ENCODE assay signal across 24 mouse cellular contexts in genomic region chr6:15777070-15777469, GRCm38 (mm10). TPM values are rescaled to one million over a fixed set of nuclear protein-coding genes. Genes with fewer than 3 reads are reported as not detected.
A peak's percentile ranks its signal among the peaks of the same experiment; 100 is the strongest.
DNase-seq lines count a peak whose midpoint lies in the region; ATAC-seq and TF ChIP-seq lines count a peak whose summit lies in the region.
"Had no signal": no experiment of that assay in that cellular context is flagged by ENCODE, and none has a peak within 500 bp of the region (broad histone marks: within the 10 kb centered on the region; RNA-seq: fewer than 3 reads in every experiment).

No protein-coding gene starts in this region.

- ATAC-seq in heart, embryonic 12.5 days (ENCODE audit: insufficient number of reproducible peaks, low FRiP score), result no peak
- peak; percentile 37; the same call in 1 of the 2 replicates for ATAC-seq in lung, postnatal 0 days
- ATAC-seq: CD4-positive, CD25-positive, alpha-beta regulatory T cell, adult 4 months; forebrain, embryonic 16.5 days; hindbrain, embryonic 16.5 days; midbrain, embryonic 15.5 days had no signal

- no peak overlapping the region for H3K9ac ChIP-seq in heart, adult 2 months (ENCODE audit: low read depth, low read length)
- H3K9ac ChIP-seq in heart, embryonic 12.5 days, result no peak overlapping the region
- no peak overlapping the region for H3K9ac ChIP-seq in lung, postnatal 0 days (replicated peaks; ENCODE audit: low read depth)
- H3K9ac ChIP-seq: limb, embryonic 15.5 days; liver, embryonic 13.5 days; midbrain, embryonic 15.5 days; neural tube, embryonic 15.5 days; stomach, embryonic 15.5 days had no signal

- peak; percentile 71; the same call in 1 of the 2 replicates for TF ChIP-seq EP300 in heart, adult 2 months (IDR thresholded peaks at IDR 0.05; ENCODE audit: insufficient read depth, low read depth, low read length)
- TF ChIP-seq EP300 in lung, postnatal 0 days (IDR thresholded peaks at IDR 0.05), result peak; percentile 37

- intact Hi-C loops in heart, adult 2 months (cut with DNase I), result no loop called here

- H3K4me1 ChIP-seq in heart, adult 2 months (ENCODE audit: control insufficient read depth, insufficient read depth, low read length), result peaks cover 7% of the 10 kb centered on the region
- H3K4me1 ChIP-seq in heart, embryonic 12.5 days (replicated peaks), result 0 out of 2 replicates have a peak, but pooled peaks cover 4% of the 10 kb centered on the region
- no peaks in the 10 kb centered on the region for H3K4me1 ChIP-seq in kidney, adult 2 months (ENCODE audit: control insufficient read depth, insufficient read depth, low read length)
- no peaks in the 10 kb centered on the region for H3K4me1 ChIP-seq in lung, postnatal 0 days (ENCODE audit: insufficient read depth, low read depth, low read length)
- H3K4me1 ChIP-seq in lung, adult 2 months (ENCODE audit: control insufficient read depth, insufficient read depth, low read length), result peaks cover 7% of the 10 kb centered on the region
- H3K4me1 ChIP-seq: limb, embryonic 10.5 days; limb, embryonic 15.5 days; liver, embryonic 13.5 days; midbrain, embryonic 15.5 days; neural tube, embryonic 15.5 days; stomach, embryonic 15.5 days had no signal

- no peak overlapping the region for H3K4me3 ChIP-seq in heart, adult 2 months
- H3K4me3 ChIP-seq in heart, embryonic 12.5 days, result no peak overlapping the region
- no peak overlapping the region for H3K4me3 ChIP-seq in kidney, adult 2 months (ENCODE audit: insufficient read depth, low read depth, low read length)
- no peak overlapping the region for H3K4me3 ChIP-seq in lung, postnatal 0 days (ENCODE audit: low read depth, low read length)
- no peak overlapping the region for H3K4me3 ChIP-seq in lung, adult 2 months (replicated peaks; ENCODE audit: extremely low read depth, low read depth, low read length)
- H3K4me3 ChIP-seq: erythroblast, embryonic 14.5 days; limb, embryonic 10.5 days; limb, embryonic 15.5 days; liver, embryonic 13.5 days; midbrain, embryonic 15.5 days; neural tube, embryonic 15.5 days; stomach, embryonic 15.5 days had no signal

- no peak for TF ChIP-seq CTCF in heart, adult 2 months (IDR thresholded peaks at IDR 0.05)
- TF ChIP-seq CTCF in kidney, adult 2 months (conservative IDR thresholded peaks at IDR 0.05; ENCODE audit: insufficient read depth, insufficient read length, low read depth, low read length), result no peak
- no peak for TF ChIP-seq CTCF in lung, postnatal 0 days (IDR thresholded peaks at IDR 0.05)
- TF ChIP-seq CTCF in lung, adult 2 months (IDR thresholded peaks at IDR 0.05; ENCODE audit: insufficient read depth, low read length), result no peak

- peak overlapping the region; percentile 79 for H3K27ac ChIP-seq in heart, adult 2 months
- H3K27ac ChIP-seq in heart, embryonic 12.5 days (ENCODE audit: poor library complexity, severe bottlenecking), result no peak overlapping the region
- H3K27ac ChIP-seq in kidney, adult 2 months (ENCODE audit: insufficient read depth, low read depth, low read length), result no peak overlapping the region
- H3K27ac ChIP-seq in lung, postnatal 0 days (ENCODE audit: low read length), result no peak overlapping the region
- H3K27ac ChIP-seq: limb, embryonic 10.5 days; limb, embryonic 15.5 days; liver, embryonic 13.5 days; midbrain, embryonic 15.5 days; neural tube, embryonic 15.5 days; stomach, embryonic 15.5 days had no signal

- 48% methylated on average over 3 of the region's 3 CpGs for WGBS in heart, adult 2 months
- 65% methylated on average over 3 of the region's 3 CpGs for WGBS in heart, embryonic 12.5 days
- 83% methylated on average over 3 of the region's 3 CpGs for WGBS in kidney, adult 2 months
- 67% methylated on average over 3 of the region's 3 CpGs for WGBS in lung, postnatal 0 days
- WGBS in lung, adult 2 months, result 50% methylated on average over 3 of the region's 3 CpGs

- H3K4me2 ChIP-seq in heart, embryonic 12.5 days, result no peak overlapping the region
- no peak overlapping the region for H3K4me2 ChIP-seq in lung, postnatal 0 days (replicated peaks; ENCODE audit: low read depth, low read length)
- H3K4me2 ChIP-seq: limb, embryonic 15.5 days; liver, embryonic 13.5 days; midbrain, embryonic 15.5 days; neural tube, embryonic 15.5 days; stomach, embryonic 15.5 days had no signal

- peaks cover 17% of the 10 kb centered on the region for H3K36me3 ChIP-seq in heart, adult 2 months (ENCODE audit: control insufficient read depth, insufficient read depth, low read length)
- peaks cover 5% of the 10 kb centered on the region for H3K36me3 ChIP-seq in heart, embryonic 12.5 days
- no peaks in the 10 kb centered on the region; the same call in 1 of the 2 replicates for H3K36me3 ChIP-seq in kidney, adult 2 months (ENCODE audit: control insufficient read depth, insufficient read depth, low read length)
- H3K36me3 ChIP-seq in lung, postnatal 0 days (ENCODE audit: insufficient read depth, low read length), result no peaks in the 10 kb centered on the region
- H3K36me3 ChIP-seq: limb, embryonic 10.5 days; liver, embryonic 13.5 days; midbrain, embryonic 15.5 days; neural tube, embryonic 15.5 days had no signal

- H3K9me3 ChIP-seq in heart, embryonic 12.5 days (replicated peaks), result no peaks in the 10 kb centered on the region
- H3K9me3 ChIP-seq in lung, postnatal 0 days (ENCODE audit: low read length), result no peaks in the 10 kb centered on the region
- H3K9me3 ChIP-seq: limb, embryonic 10.5 days; limb, embryonic 15.5 days; liver, embryonic 13.5 days; midbrain, embryonic 15.5 days; neural tube, embryonic 15.5 days; stomach, embryonic 15.5 days had no signal

- no peak for TF ChIP-seq POLR2A in heart, adult 2 months (IDR thresholded peaks at IDR 0.05; ENCODE audit: insufficient read depth, low read depth, low read length)
- TF ChIP-seq POLR2A in kidney, adult 2 months (IDR thresholded peaks at IDR 0.05; ENCODE audit: low read depth, low read length), result no peak
- no peak for TF ChIP-seq POLR2A in lung, adult 2 months (IDR thresholded peaks at IDR 0.05; ENCODE audit: borderline replicate concordance, extremely low read depth, low read depth, low read length)

- peaks cover 1% of the 10 kb centered on the region; the same call in 1 of the 2 replicates for H3K79me2 ChIP-seq in heart, adult 2 months (replicated peaks; ENCODE audit: control insufficient read depth, insufficient read depth, low read length)

- DNase-seq in heart, adult 2 months, result peak in 1 of 2 experiments; percentile 33
- peak; percentile 70 for DNase-seq in kidney, adult 2 months
- no peak for DNase-seq in kidney, postnatal 10 days
- DNase-seq in lung, postnatal 0 days (ENCODE audit: low spot score), result peak; percentile 47
- no peak for DNase-seq in lung, adult 2 months
- peak; percentile 19 to 61 for DNase-seq in kidney, postnatal 36 days
- no peak for DNase-seq in spleen, postnatal 14 days (ENCODE audit: low spot score in 2 of 2)
- DNase-seq: adrenal gland, postnatal 25 days; cerebellum, adult 2 months; cerebellum, postnatal 14 days; layer of hippocampus, adult 9-11 months; liver, embryonic 13.5 days; retina, postnatal 1 day; right cerebral cortex, postnatal 14 days had no signal

- no peaks in the 10 kb centered on the region for H3K27me3 ChIP-seq in heart, adult 2 months (ENCODE audit: control insufficient read depth, insufficient read depth, low read length)
- no peaks in the 10 kb centered on the region for H3K27me3 ChIP-seq in heart, embryonic 12.5 days (replicated peaks)
- no peaks in the 10 kb centered on the region; the same call in 1 of the 2 replicates for H3K27me3 ChIP-seq in kidney, adult 2 months (replicated peaks; ENCODE audit: control insufficient read depth, insufficient read depth, low read length)
- H3K27me3 ChIP-seq in lung, postnatal 0 days (replicated peaks; ENCODE audit: insufficient read depth, low read length), result no peaks in the 10 kb centered on the region
- H3K27me3 ChIP-seq: limb, embryonic 15.5 days; liver, embryonic 13.5 days; midbrain, embryonic 15.5 days; neural tube, embryonic 15.5 days; stomach, embryonic 15.5 days had no signal

RNA-seq across cellular contexts. Expression of gene Mdfic, which starts 56.6 kb away (rescaled TPM):
- 10 to 100 TPM; 14.5 to 15.3 TPM for total RNA-seq in heart, adult 2 months (2021)
- 5.3 and 10.3 TPM in 2 replicates for polyA plus RNA-seq in heart, adult 2 months (2012; rRNA removed)
- 7.0 and 7.8 TPM in 2 replicates for polyA plus RNA-seq in heart, embryonic 12.5 days (2016; fragmentation: Nextera tagmentation; extraction: Ambion mirVana)
- polyA plus RNA-seq in kidney, adult 2 months (2012; rRNA removed), result 9.7 and 10.5 TPM in 2 replicates
- polyA plus RNA-seq in lung, postnatal 0 days (2015; fragmentation: Nextera tagmentation; extraction: Ambion mirVana), result 9.1 and 12.0 TPM in 2 replicates
- polyA plus RNA-seq in lung, adult 2 months (2012; rRNA removed), result 23.8 and 23.9 TPM in 2 replicates

Comparison
In these comparisons a context has a peak if more than half of its experiments do, and no peak if none do; other contexts are left out.
1. DNase-seq: peak in kidney, adult 2 months (single experiment), lung, postnatal 0 days (single experiment) and kidney, postnatal 36 days (2 of 2); none in kidney, postnatal 10 days (single experiment), lung, adult 2 months (single experiment) and spleen, postnatal 14 days (0 of 2).